Mouse (Mus musculus) limb, embryonic 14.5 days (tissue): ENCODE measurements around the gene Pum3. TPM values are rescaled to one million over a fixed set of nuclear protein-coding genes. Genes with fewer than 3 reads are reported as not detected.

ENCODE experiments used
- ATAC-seq: fragments of 200-750 bp; cut with Nextera tagmentation; 2 replicates; pipeline ENCODE4 v1.8.0; 2017; ENCODE audit warnings: low read depth, moderate number of reproducible peaks, moderate TSS enrichment; ENCODE audit not compliant: low FRiP score
- DNase-seq: peaks from one replicate; pipeline ENCODE4 v3.0.0-alpha.2; 2015; ENCODE audit warnings: low spot score
- H3K27ac ChIP-seq: fragments of 300-500 bp; sonication (generic); replicated peaks from 2 replicates; pipeline ENCODE4 v1.5.1; 2014; ENCODE audit warnings: low read depth, mild to moderate bottlenecking, low read length, moderate library complexity, mixed read lengths
- H3K27me3 ChIP-seq: fragments of 300-500 bp; sonication (generic); 2 replicates; pipeline ENCODE4 v1.6.1; 2014; ENCODE audit warnings: low read length, mixed read lengths; ENCODE audit not compliant: control insufficient read depth, insufficient read depth
- H3K36me3 ChIP-seq: fragments of 300-500 bp; sonication (generic); 2 replicates; pipeline ENCODE4 v1.6.1; 2014; ENCODE audit warnings: mild to moderate bottlenecking, low read length, moderate library complexity, mixed read lengths; ENCODE audit not compliant: control insufficient read depth, insufficient read depth
- H3K4me1 ChIP-seq: fragments of 300-500 bp; sonication (generic); 2 replicates; pipeline ENCODE4 v1.6.1; 2014; ENCODE audit warnings: antibody characterized with exemption, low read length, mixed read lengths; ENCODE audit not compliant: control insufficient read depth, insufficient read depth
- H3K4me2 ChIP-seq: fragments of 300-500 bp; sonication (generic); replicated peaks from 2 replicates; pipeline ENCODE4 v1.6.1; 2014; ENCODE audit warnings: low read depth, mild to moderate bottlenecking, low read length, moderate library complexity; ENCODE audit not compliant: severe bottlenecking
- H3K4me3 ChIP-seq: fragments of 300-500 bp; sonication (generic); replicated peaks from 2 replicates; pipeline ENCODE4 v1.5.1; 2014; ENCODE audit warnings: low read length
- H3K9ac ChIP-seq: fragments of 300-500 bp; sonication (generic); 2 replicates; pipeline ENCODE4 v1.6.1; 2014; ENCODE audit warnings: mild to moderate bottlenecking, low read depth, low read length, moderate library complexity; ENCODE audit not compliant: severe bottlenecking
- H3K9me3 ChIP-seq: fragments of 300-500 bp; sonication (generic); 2 replicates; pipeline ENCODE4 v1.6.1; 2016; ENCODE audit warnings: low read length; ENCODE audit not compliant: control insufficient read depth
- POLR2A ChIP-seq: fragments of 200-500 bp; IDR thresholded peaks from 2 replicates; pipeline ENCODE4 v1.8.0; 2012; ENCODE audit warnings: inconsistent platforms, mild to moderate bottlenecking, moderate library complexity, borderline replicate concordance; ENCODE audit not compliant: insufficient read depth, insufficient read length; ENCODE audit errors: extremely low read depth
- WGBS: fragments of 180-500 bp; shearing (Covaris S2); extraction: QIAGEN DNeasy Blood & Tissue Kit; methylation state at CpG from one replicate; pipeline ENCODE4 v1.1.7; 2014; 5-methylcytosine and 5-hydroxymethylcytosine counted together
- polyA plus RNA-seq, 2 experiments: library from polyadenylated mRNA; depleted of rRNA in 1 of 2; stranded (reverse) in 1 of 2; unstranded in 1 of 2; fragments of >200 nt; fragmentation: Nextera tagmentation in 1 of 2; extraction: Ambion mirVana in 1 of 2; gene quantifications; 2 replicates each; pipeline versions ENCODE4 v1.2.1 to v1.2.3; 2012 to 2014

Pum3 gene
- polyA plus RNA-seq, 2 experiments: 30.6 to 64.2 TPM

DNA sequence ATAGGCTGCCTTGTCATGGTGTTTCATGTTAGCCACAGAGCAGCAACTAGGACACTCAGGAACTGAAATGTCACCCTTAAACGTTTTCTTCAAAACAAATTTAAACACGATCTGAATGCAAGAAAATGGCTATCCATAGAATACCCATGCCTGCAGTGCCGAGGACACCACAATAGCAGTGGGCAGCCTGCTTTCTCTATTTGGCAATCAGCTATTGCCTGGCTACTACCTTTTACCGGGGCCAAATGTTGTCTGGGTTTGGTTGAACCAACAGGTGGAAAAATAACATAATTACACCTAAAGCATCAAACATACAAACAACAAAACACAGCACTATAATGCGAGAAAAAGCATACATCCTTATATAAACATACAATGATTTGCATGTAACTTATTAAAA, 46.4 kb downstream of the Pum3 start:
- no peak overlapping the region for H3K9ac ChIP-seq
- no peaks in the 10 kb centered on the region for H3K9me3 ChIP-seq
- no peak overlapping the region for H3K27ac ChIP-seq
- 91% methylated on average over 5 of the region's 5 CpGs for WGBS
- no peak overlapping the region for H3K4me2 ChIP-seq
- H3K36me3 ChIP-seq: peaks cover 28% of the 10 kb centered on the region
- peaks cover 12% of the 10 kb centered on the region for H3K4me1 ChIP-seq
- no peak for DNase-seq
- no peaks in the 10 kb centered on the region for H3K27me3 ChIP-seq
- H3K4me3 ChIP-seq: no peak overlapping the region
- ATAC-seq: no peak
- TF ChIP-seq POLR2A: no peak

GRCm38 (mm10) chr19:27382131-27382530, 47.5 kb downstream of the Pum3 start:
- Histone ChIP-seq H3K27ac (no peak overlapping the region), H3K4me1 (peaks cover 12% of the 10 kb centered on the region), H3K9me3 (peaks cover 2% of the 10 kb centered on the region; the same call in 1 of the 2 replicates), H3K4me3 (no peak overlapping the region), H3K27me3 (no peaks in the 10 kb centered on the region), H3K36me3 (peaks cover 17% of the 10 kb centered on the region), H3K9ac (no peak overlapping the region), H3K4me2 (no peak overlapping the region)
- 77% methylated on average over 1 of the region's 1 CpGs for WGBS
- DNase-seq: no peak
- no peak for ATAC-seq
- TF ChIP-seq POLR2A: no peak

GRCm38 (mm10) chr19:27379712-27380401, 49.8 kb downstream of the Pum3 start:
- H3K36me3 ChIP-seq: no peaks in the 10 kb centered on the region
- WGBS: 26% methylated on average over 2 of the region's 2 CpGs
- H3K27ac ChIP-seq: peak overlapping the region; percentile 63; the same call in 1 of the 2 replicates
- peaks cover 12% of the 10 kb centered on the region for H3K4me1 ChIP-seq
- no peak overlapping the region for H3K9ac ChIP-seq
- no peak for TF ChIP-seq POLR2A
- H3K27me3 ChIP-seq: no peaks in the 10 kb centered on the region
- ATAC-seq: peak; percentile 93
- H3K4me3 ChIP-seq: no peak overlapping the region
- H3K9me3 ChIP-seq: peaks cover 5% of the 10 kb centered on the region; the same call in 1 of the 2 replicates
- DNase-seq: peak; percentile 59
- H3K4me2 ChIP-seq: no peak overlapping the region

DNA sequence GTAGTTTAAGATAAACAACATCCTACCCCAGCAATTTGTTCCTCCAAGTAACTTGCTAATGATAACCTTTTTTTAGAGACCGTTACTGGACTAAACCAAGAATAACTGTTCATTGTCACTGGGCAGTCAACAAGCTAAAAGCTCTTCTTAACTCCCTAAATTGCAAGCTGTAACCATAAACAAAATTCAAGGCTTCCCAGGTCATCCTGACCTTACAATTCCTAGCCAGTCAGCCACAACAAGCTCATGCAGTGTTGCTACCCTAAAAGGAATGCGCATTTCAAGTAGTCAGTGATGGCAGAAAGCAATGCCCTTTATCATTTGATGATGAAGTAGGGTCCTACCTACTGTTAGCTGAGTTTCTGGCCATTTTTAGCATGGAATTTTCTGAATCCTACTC, 58.8 kb downstream of the Pum3 start:
- Histone ChIP-seq H3K27ac (no peak overlapping the region), H3K9me3 (no peaks in the 10 kb centered on the region), H3K4me1 (0 out of 2 replicates have a peak, but pooled peaks cover 2% of the 10 kb centered on the region), H3K9ac (no peak overlapping the region), H3K4me3 (no peak overlapping the region), H3K36me3 (no peaks in the 10 kb centered on the region), H3K27me3 (no peaks in the 10 kb centered on the region), H3K4me2 (no peak overlapping the region)
- ATAC-seq (no peak), DNase-seq (no peak)
- WGBS: 87% methylated on average over 2 of the region's 2 CpGs
- no peak for TF ChIP-seq POLR2A

DNA sequence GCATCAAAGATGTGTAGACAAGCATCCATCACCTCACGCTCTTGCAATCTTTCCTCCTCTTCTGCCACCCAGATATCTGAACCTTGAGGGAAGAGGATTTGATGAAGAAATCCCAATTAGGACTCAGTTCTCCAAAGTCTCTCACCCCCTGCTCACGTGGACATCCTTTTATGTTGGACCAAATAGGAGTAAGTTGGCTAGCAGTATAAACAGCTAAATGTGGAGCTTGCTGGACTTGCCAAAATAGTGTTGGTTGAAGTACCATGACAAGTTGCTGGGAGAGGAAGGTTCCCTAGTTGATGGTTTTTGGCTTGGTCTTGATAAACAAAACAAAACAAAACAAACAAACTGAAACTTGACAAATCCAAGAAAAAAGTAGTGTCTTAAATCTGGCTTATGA, 59.5 kb downstream of the Pum3 start:
- no peaks in the 10 kb centered on the region for H3K36me3 ChIP-seq
- H3K4me2 ChIP-seq: no peak overlapping the region
- no peak overlapping the region for H3K4me3 ChIP-seq
- ATAC-seq: no peak
- H3K4me1 ChIP-seq: 0 out of 2 replicates have a peak, but pooled peaks cover 2% of the 10 kb centered on the region
- WGBS: 77% methylated on average over 2 of the region's 2 CpGs
- no peaks in the 10 kb centered on the region for H3K9me3 ChIP-seq
- no peaks in the 10 kb centered on the region for H3K27me3 ChIP-seq
- H3K9ac ChIP-seq: no peak overlapping the region
- no peak overlapping the region for H3K27ac ChIP-seq
- DNase-seq: no peak
- TF ChIP-seq POLR2A: no peak
